Mouse (Mus musculus) liver, embryonic 12.5 days (tissue): ENCODE measurements around the gene Nedd9. TPM values are rescaled to one million over a fixed set of nuclear protein-coding genes. Genes with fewer than 3 reads are reported as not detected.

Experiments used
- ATAC-seq: fragments of 200-750 bp; cut with Nextera tagmentation; 2 replicates; pipeline ENCODE4 v1.8.0; 2017; ENCODE audit warnings: moderate number of reproducible peaks, mild to moderate bottlenecking, moderate library complexity
- H3K27ac ChIP-seq: fragments of 300-500 bp; sonication (generic); 2 replicates; pipeline ENCODE4 v1.5.1; 2016; ENCODE audit warnings: mild to moderate bottlenecking
- H3K27me3 ChIP-seq: fragments of 300-500 bp; sonication (generic); replicated peaks from 2 replicates; pipeline ENCODE4 v1.6.1; 2016; ENCODE audit warnings: mild to moderate bottlenecking, moderate library complexity
- H3K36me3 ChIP-seq: fragments of 300-500 bp; sonication (generic); 2 replicates; pipeline ENCODE4 v1.6.1; 2016; ENCODE audit warnings: mild to moderate bottlenecking, moderate library complexity
- H3K4me1 ChIP-seq: fragments of 300-500 bp; sonication (generic); 2 replicates; pipeline ENCODE4 v1.6.1; 2016
- H3K4me2 ChIP-seq: fragments of 300-500 bp; sonication (generic); 2 replicates; pipeline ENCODE4 v1.6.1; 2016; ENCODE audit warnings: mild to moderate bottlenecking, moderate library complexity
- H3K4me3 ChIP-seq: fragments of 300-500 bp; sonication (generic); 2 replicates; pipeline ENCODE4 v1.5.1; 2016; ENCODE audit warnings: mild to moderate bottlenecking, moderate library complexity
- H3K9ac ChIP-seq: fragments of 300-500 bp; sonication (generic); 2 replicates; pipeline ENCODE4 v1.6.1; 2016; ENCODE audit warnings: mild to moderate bottlenecking, moderate library complexity
- H3K9me3 ChIP-seq: fragments of 300-500 bp; sonication (generic); replicated peaks from 2 replicates; pipeline ENCODE4 v1.6.1; 2016; ENCODE audit warnings: mild to moderate bottlenecking, moderate library complexity
- WGBS: fragments of 180-500 bp; shearing (Covaris S2); methylation state at CpG from one replicate; pipeline ENCODE4 v1.1.7; 2016; ENCODE audit not compliant: insufficient replicate concordance; 5-methylcytosine and 5-hydroxymethylcytosine counted together
- polyA plus RNA-seq: library from polyadenylated mRNA; unstranded; fragments of >200 nt; fragmentation: Nextera tagmentation; extraction: Ambion mirVana; gene quantifications from 2 replicates; pipeline ENCODE4 v1.2.1, GENCODE M21; 2016

The Nedd9 gene
- polyA plus RNA-seq, 1 experiment from 2014 or later, result 2.5 TPM

DNA sequence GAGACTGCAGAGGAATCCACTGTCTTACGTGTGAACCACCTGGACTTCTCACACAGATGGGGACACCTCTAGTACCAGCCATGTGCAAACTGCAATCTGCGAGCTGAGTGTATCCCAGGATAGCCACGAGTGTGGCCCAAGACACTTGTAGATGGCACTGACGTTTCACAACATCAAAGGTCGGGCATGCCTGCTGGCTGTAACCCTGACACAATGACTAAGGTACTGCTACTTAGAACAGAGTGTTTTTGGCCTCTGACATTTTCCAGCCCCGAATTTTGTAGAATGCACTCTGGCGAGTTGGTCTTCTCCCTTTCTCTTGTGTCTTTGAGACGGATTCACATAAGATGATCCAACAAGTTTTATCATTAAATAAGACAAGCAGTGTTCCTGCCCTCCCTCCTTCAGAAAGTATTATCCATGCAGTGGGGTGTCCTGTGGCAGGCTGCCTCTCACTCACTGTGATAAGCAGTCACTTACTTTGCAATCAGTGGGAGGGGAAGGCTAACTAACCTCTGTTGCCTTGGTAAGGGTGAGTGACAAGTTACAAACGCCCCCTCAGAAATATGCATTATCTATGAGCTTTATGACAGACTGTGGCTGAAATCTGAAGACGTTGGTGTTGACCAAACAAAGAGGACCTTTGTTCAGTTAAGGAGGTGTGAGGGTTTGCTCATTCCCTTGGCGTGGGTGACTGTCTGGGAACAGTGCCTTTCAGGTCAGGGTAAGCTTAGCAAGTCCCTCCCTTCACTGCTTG, 156.4 kb downstream of the Nedd9 start:
- Histone ChIP-seq H3K4me1 (0 out of 2 replicates have a peak, but pooled peaks cover 4% of the 10 kb centered on the region), H3K9ac (no peak overlapping the region), H3K4me3 (no peak overlapping the region), H3K36me3 (no peaks in the 10 kb centered on the region), H3K4me2 (no peak overlapping the region), H3K27me3 (no peaks in the 10 kb centered on the region), H3K27ac (no peak overlapping the region), H3K9me3 (no peaks in the 10 kb centered on the region)
- WGBS, result 54% methylated on average over 11 of the region's 11 CpGs
- ATAC-seq, result no peak

DNA sequence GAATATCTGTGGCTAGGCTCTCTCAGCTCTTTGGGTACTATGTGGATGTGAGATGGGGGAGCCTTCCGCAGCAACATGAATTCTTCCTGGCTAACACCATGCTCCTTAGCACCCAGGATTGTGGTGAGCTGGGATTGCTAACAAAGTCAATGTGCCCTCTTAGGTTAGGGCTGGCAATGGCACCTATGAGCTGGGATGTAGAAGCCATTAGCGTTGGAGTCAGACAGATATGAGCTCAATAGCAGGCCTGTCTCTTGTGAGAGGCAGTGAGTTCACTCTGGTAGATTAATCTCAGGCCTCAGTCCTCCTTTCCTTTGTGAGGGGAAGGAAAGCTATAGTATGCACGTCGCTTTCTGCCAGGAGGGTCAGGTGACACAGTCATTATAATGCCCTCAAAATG, 157.1 kb downstream of the Nedd9 start:
- H3K27me3 ChIP-seq, result no peaks in the 10 kb centered on the region
- no peak overlapping the region for H3K9ac ChIP-seq
- no peaks in the 10 kb centered on the region for H3K36me3 ChIP-seq
- no peak overlapping the region for H3K4me3 ChIP-seq
- no peak for ATAC-seq
- H3K9me3 ChIP-seq, result no peaks in the 10 kb centered on the region
- no peak overlapping the region for H3K4me2 ChIP-seq
- no peak overlapping the region for H3K27ac ChIP-seq
- WGBS, result 68% methylated on average over 4 of the region's 4 CpGs
- H3K4me1 ChIP-seq, result 0 out of 2 replicates have a peak, but pooled peaks cover 4% of the 10 kb centered on the region

DNA sequence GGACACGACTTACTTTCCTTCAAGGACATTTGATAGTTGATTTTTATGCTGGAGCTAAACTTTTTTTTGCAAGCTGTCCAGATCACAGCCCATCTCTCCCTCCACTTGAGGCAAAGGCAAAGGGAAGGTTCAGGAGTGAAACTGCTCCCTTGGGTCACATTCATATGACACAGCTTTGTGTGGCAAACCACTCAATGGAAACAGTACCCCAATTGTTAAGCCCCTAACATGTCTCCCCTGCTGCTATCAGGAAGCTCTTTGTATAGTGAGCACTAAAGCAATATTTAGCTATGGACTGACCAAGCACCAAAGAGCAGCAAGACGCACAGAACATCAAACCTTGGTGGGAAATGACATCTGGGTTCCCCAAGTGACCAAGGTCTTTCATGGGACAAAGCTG, 158.7 kb downstream of the Nedd9 start:
- Histone ChIP-seq H3K4me3 (no peak overlapping the region), H3K9ac (no peak overlapping the region), H3K4me2 (no peak overlapping the region), H3K36me3 (no peaks in the 10 kb centered on the region), H3K27ac (no peak overlapping the region), H3K9me3 (no peaks in the 10 kb centered on the region), H3K4me1 (0 out of 2 replicates have a peak, but pooled peaks cover 4% of the 10 kb centered on the region), H3K27me3 (no peaks in the 10 kb centered on the region)
- 53% methylated on average over 2 of the region's 2 CpGs for WGBS
- no peak for ATAC-seq

DNA sequence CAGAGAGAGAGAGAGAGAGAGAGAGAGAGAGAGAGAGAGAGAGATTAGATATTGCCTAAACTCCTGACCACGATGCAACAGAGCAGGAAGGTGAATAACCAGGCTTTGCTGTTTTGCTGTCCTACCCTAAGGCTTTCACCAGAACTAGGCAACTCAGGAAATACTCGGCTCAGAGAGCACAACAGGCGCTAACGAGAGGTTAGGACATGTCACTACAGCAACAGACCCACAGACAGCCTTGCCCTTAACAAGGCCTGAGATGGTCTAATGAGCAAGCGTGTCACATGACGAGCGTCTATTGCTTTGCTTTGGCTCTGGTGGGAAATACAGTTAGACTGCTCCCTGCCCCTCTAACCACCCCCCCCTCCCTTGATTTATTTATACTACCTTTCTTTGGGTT, 159.6 kb downstream of the Nedd9 start:
- H3K9ac ChIP-seq, result no peak overlapping the region
- H3K27ac ChIP-seq, result no peak overlapping the region
- H3K9me3 ChIP-seq, result no peaks in the 10 kb centered on the region
- WGBS, result 60% methylated on average over 7 of the region's 7 CpGs
- H3K4me3 ChIP-seq, result no peak overlapping the region
- H3K4me1 ChIP-seq, result 0 out of 2 replicates have a peak, but pooled peaks cover 4% of the 10 kb centered on the region
- ATAC-seq, result no peak
- H3K27me3 ChIP-seq, result no peaks in the 10 kb centered on the region
- H3K36me3 ChIP-seq, result no peaks in the 10 kb centered on the region
- no peak overlapping the region for H3K4me2 ChIP-seq

DNA sequence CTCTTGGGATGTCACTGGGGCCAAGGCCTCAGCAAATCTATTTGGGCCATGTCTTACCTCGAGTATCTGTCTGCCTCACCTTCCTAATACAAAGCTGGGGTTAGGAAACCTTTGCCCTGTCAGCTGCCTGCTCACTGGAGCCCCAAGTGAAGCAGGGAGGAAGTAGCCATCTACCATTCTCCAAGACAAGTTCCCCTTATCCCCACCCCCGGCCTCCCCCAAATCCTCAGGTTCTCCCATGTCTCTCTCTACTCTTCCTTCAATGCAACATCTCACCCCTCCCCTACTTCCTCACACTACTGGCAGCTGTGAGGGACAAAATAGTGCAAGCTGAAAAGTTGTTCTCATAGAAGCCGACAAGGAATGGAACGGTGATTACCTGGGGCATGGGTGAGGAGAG, 161.0 kb downstream of the Nedd9 start:
- Histone ChIP-seq H3K9me3 (no peaks in the 10 kb centered on the region), H3K27ac (no peak overlapping the region), H3K4me2 (no peak overlapping the region), H3K4me1 (0 out of 2 replicates have a peak, but pooled peaks cover 3% of the 10 kb centered on the region), H3K27me3 (no peaks in the 10 kb centered on the region), H3K36me3 (no peaks in the 10 kb centered on the region), H3K4me3 (no peak overlapping the region), H3K9ac (no peak overlapping the region)
- no peak for ATAC-seq
- 70% methylated on average over 4 of the region's 4 CpGs for WGBS

DNA sequence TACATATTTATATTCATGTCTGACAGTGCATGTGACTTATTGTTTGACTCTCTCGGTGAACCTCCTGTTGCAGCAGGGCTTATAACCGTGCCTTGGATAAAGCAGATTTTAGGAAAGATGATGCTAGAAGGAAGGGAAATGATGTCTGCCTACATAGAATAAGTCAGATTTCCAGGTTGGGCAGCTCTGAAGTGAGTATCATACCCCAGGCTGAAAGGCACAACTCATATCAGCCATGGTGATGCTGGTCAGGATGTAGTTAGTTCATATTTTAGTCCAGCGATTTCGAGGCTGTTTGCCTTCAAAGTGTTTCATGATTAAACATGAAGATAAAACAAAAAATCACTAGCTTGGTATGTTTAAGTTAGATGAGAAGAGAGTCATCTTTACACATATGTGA, 161.8 kb downstream of the Nedd9 start:
- no peaks in the 10 kb centered on the region for H3K36me3 ChIP-seq
- H3K9ac ChIP-seq, result no peak overlapping the region
- no peaks in the 10 kb centered on the region for H3K4me1 ChIP-seq
- WGBS, result 74% methylated on average over 4 of the region's 4 CpGs
- H3K4me3 ChIP-seq, result no peak overlapping the region
- no peaks in the 10 kb centered on the region for H3K27me3 ChIP-seq
- H3K4me2 ChIP-seq, result no peak overlapping the region
- ATAC-seq, result no peak
- no peaks in the 10 kb centered on the region for H3K9me3 ChIP-seq
- H3K27ac ChIP-seq, result no peak overlapping the region

DNA sequence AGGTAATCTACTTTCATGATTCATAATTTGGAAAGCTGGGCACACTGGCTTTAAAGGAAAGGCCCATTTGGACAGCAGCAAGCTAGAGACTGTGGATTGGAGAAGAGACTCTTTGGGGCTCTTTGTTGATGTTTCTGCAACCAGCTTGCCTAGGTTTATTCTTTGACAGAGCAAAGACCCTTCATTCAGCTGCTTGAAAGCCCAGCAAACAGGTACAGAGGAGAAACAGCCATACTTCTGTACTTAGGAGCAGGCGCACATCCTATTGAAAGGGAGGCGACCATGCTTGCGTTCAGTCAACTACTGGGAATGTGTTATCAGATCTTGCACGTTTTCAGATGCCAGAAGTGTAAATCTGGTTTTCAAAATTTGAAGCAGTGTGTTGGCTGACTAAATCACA, 162.5 kb downstream of the Nedd9 start:
- Histone ChIP-seq H3K36me3 (no peaks in the 10 kb centered on the region), H3K9ac (no peak overlapping the region), H3K27me3 (no peaks in the 10 kb centered on the region), H3K4me1 (no peaks in the 10 kb centered on the region), H3K9me3 (no peaks in the 10 kb centered on the region), H3K4me3 (no peak overlapping the region), H3K27ac (no peak overlapping the region), H3K4me2 (no peak overlapping the region)
- 67% methylated on average over 4 of the region's 4 CpGs for WGBS
- ATAC-seq, result no peak

DNA sequence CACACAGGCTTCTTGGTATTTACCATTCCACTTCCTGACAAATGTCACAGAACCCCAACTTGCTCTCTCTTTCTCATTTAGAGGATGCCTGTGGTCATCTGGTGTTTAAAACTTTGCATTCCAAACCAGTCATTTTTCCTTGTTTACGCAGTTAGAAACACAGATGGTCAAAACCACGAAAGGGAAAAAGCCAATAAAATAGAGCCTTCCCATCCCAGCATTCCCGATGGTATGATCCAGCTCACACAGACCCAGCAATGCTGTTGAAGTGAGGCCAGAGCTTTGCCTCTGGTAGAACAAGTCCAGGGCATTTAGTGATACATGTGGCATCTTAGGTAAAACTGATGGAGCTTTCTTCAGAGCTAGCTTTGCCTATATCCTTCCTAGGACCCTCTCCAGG, 165.7 kb downstream of the Nedd9 start:
- Histone ChIP-seq H3K4me2 (no peak overlapping the region), H3K4me3 (no peak overlapping the region), H3K9me3 (no peaks in the 10 kb centered on the region), H3K27me3 (no peaks in the 10 kb centered on the region), H3K4me1 (no peaks in the 10 kb centered on the region), H3K9ac (no peak overlapping the region), H3K36me3 (peaks cover 3% of the 10 kb centered on the region; the same call in 1 of the 2 replicates), H3K27ac (no peak overlapping the region)
- ATAC-seq, result no peak
- 55% methylated on average over 3 of the region's 3 CpGs for WGBS

DNA sequence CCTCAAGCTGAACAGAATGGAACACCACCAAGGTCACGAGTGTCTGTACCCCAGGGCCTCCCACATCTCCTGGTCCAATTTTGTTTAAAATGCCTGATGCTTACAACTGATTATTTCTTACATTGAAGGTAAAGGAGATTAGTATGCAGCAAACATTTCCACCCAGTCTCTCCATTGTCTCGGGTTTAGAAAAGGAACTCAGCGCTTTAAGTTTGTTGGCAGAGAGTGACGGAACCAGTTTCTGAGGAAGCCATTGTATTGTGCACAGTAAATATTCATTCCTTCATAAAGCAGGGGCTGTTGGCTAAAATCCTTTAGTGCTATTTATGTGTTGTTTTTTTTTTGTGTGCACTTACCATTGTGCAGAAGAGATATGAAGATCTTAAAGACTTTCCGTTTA, 166.4 kb downstream of the Nedd9 start:
- Histone ChIP-seq H3K9me3 (no peaks in the 10 kb centered on the region), H3K9ac (no peak overlapping the region), H3K4me1 (no peaks in the 10 kb centered on the region), H3K4me3 (no peak overlapping the region), H3K36me3 (peaks cover 9% of the 10 kb centered on the region; the same call in 1 of the 2 replicates), H3K4me2 (no peak overlapping the region), H3K27ac (no peak overlapping the region), H3K27me3 (no peaks in the 10 kb centered on the region)
- ATAC-seq, result no peak
- 75% methylated on average over 5 of the region's 5 CpGs for WGBS

DNA sequence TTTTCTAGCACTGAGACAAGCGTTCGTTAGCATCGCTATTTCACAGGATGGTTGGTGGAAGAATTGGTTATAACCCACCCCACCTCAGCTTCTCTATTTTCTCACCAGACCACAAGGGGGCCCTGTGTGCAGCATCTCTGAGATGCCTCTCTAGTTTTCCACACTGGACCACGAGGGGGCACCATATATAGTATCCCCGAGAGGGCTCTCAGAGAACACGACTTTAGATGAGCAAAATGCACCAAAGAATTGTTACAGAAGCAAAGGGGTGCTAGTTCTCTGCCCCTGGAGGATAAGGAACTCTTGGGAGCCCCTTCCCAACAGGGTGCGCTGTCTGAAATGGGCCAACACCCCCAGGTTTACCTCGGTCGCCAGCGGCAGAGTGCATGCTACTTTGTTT, 184.4 kb downstream of the Nedd9 start:
- 48% methylated on average over 10 of the region's 10 CpGs for WGBS
- no peak for ATAC-seq
- Histone ChIP-seq H3K36me3 (no peaks in the 10 kb centered on the region), H3K4me1 (no peaks in the 10 kb centered on the region), H3K27me3 (no peaks in the 10 kb centered on the region), H3K9me3 (no peaks in the 10 kb centered on the region), H3K9ac (no peak overlapping the region), H3K4me3 (no peak overlapping the region), H3K4me2 (no peak overlapping the region), H3K27ac (no peak overlapping the region)

DNA sequence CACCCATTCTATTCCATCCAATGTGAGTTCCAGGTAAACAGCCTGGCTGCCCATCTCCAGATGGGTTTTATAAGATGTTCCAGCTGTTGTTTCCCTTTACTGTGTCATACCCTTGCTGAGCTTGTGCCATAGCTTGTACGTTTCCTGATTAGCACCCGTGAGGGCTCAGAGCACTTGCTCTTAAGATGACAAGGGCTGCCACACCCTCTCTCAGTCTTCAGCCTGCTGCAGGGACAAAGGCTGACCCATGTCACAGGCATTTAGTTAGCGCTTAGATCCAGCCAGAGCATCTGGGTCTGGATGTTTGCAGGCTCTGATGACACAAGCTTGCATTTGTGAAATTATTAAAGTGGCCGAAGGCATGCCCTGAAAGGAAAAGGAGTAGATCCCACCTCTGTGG, 187.1 kb downstream of the Nedd9 start:
- 49% methylated on average over 4 of the region's 4 CpGs for WGBS
- no peak overlapping the region for H3K4me2 ChIP-seq
- H3K36me3 ChIP-seq, result no peaks in the 10 kb centered on the region
- no peak overlapping the region for H3K4me3 ChIP-seq
- no peaks in the 10 kb centered on the region for H3K4me1 ChIP-seq
- no peaks in the 10 kb centered on the region for H3K27me3 ChIP-seq
- ATAC-seq, result no peak
- H3K9me3 ChIP-seq, result no peaks in the 10 kb centered on the region
- H3K9ac ChIP-seq, result no peak overlapping the region
- H3K27ac ChIP-seq, result no peak overlapping the region

DNA sequence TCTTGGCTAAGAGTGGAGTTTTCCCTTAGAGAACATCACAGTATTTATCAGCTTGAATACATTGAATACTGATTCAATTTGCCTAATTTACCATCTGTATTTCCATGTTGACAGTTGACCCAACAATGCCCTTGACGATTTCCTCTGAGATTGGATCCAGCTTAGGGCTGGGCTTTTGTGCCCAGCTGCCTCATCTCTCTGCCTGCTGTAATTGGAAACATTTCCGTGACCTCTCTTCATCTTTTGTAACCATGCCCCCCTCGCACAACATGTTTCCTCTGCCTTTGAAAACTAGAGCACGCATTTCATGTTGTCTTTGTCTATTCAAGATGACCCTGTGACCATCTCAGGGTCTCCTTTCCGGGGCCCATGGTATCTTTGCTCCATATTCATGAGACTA, 188.2 kb downstream of the Nedd9 start:
- WGBS, result 56% methylated on average over 5 of the region's 5 CpGs
- no peak overlapping the region for H3K4me3 ChIP-seq
- H3K9ac ChIP-seq, result no peak overlapping the region
- no peaks in the 10 kb centered on the region for H3K36me3 ChIP-seq
- no peaks in the 10 kb centered on the region for H3K9me3 ChIP-seq
- H3K4me1 ChIP-seq, result no peaks in the 10 kb centered on the region
- ATAC-seq, result no peak
- H3K4me2 ChIP-seq, result no peak overlapping the region
- H3K27me3 ChIP-seq, result no peaks in the 10 kb centered on the region
- H3K27ac ChIP-seq, result no peak overlapping the region

DNA sequence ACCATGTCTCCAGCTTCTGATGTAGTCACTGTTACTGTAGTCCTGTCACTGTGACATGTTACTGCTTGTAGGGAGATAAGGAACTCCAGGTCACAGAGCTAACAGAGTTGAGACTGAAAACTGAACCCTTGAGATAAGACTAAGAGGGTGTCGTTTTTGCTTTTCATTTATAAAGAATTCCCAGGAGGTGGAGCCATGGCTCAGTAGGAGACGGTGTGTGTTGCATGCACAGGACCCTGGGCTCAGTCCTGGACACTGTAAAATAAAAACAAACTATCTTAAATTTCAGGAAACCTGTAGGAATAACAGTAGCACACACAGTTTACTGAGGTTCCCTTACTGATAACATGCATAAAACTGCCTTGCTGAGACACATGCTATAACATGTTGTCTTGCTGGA, 188.6 kb downstream of the Nedd9 start:
- Histone ChIP-seq H3K9ac (no peak overlapping the region), H3K4me1 (no peaks in the 10 kb centered on the region), H3K27me3 (no peaks in the 10 kb centered on the region), H3K36me3 (no peaks in the 10 kb centered on the region), H3K4me3 (no peak overlapping the region), H3K27ac (no peak overlapping the region), H3K4me2 (no peak overlapping the region), H3K9me3 (no peaks in the 10 kb centered on the region)
- no peak for ATAC-seq
- whole genome bisulfite sequencing, result 11% methylated on average over 2 of the region's 2 CpGs
